Mouse (Mus musculus): ENCODE measurements around the gene Synj2. TPM values are rescaled to one million over a fixed set of nuclear protein-coding genes. Genes with fewer than 3 reads are reported as not detected.

Gene Synj2
- 1.7 and 2.7 TPM in 2 replicates for polyA plus RNA-seq (2012; rRNA removed; ENCODE audit: low replicate concordance)

DNA sequence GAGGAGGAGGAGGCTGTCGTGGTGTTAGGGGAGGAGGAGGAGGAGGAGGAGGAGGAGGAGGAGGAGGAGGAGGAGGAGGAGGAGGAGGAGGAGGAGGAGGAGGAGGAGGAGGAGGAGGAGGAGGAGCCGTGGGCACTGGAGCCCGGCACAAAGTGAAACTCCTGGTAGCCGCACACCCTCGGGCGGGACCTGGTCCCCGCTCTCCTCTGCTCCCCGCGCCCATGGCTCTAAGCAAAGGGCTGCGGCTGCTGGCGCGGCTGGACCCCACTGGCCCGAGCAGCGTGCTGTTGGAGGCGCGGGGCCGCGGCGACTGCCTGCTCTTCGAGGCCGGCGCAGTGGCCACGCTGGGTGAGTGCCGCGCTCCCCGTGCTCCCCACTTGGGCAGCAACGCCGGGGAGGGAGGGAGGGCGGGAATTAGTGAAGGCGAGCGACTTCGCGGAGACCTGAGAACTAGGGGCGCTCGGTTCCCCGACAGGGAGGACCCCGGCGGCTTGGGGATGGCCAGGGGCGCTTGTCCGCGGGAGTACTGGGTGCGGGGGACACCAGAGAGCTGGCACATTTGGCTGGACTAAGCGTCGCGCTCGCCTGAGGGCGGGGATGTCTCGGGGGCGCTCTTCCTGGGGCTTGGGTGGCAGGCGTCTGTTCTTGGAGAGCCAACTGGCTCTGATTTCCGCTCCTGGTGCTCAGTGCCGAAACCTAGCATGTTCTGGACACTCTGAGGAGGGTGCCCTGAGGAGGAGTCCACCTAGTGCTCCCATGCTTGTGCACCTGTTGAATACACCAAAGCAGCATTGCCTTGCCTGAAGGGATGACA, at the start of gene Synj2:
Synj2 (plus strand) TSS at position 51 of the 814 bp plus-strand sequence.

DNA sequence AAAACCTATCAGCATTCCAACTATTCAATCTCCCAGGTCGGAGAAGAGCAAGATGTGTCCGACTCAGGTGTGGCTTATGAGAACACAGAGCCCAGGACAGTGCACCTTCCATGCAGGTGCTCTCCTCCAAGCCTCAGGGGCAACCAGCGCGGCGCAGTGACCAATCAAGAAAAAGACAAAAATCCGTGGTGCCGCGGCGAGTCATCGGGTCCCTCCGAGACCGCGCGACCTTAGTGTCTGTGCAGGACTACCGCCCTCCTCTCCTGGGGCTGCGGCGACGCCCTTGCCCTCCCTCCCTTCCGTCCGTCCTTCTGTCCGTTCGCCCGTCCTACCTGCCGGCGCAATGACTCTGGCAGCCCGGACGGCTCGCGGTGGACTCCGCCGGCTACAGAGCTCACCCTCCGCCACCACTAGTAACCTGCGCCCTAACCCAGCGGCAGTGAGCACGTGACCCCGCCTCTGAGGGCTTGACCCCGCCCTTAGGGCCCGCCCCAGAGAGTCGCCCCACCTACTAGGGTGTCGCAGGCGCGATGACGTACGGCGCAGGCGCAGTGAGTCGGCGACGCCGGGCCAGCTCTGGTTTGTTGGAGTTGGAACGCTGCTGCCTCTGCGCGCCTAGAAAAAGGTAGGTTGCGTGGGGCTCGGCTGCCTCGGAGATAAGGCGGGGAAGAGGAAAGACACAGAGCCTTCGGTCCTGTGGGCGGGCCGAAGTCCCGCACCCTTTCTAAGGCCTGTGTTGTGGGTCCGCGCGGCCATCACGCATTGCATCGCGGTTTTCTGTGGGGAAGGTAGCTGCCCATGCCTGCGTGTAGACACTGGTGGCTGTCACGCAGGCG, 138.4 kb downstream of the Synj2 start, which contains the start of the genes Serac1 and Gtf2h5:
Serac1 (minus strand) TSS at position 455 of the 836 bp plus-strand sequence.
Gtf2h5 (plus strand) TSS at position 500 of the 836 bp plus-strand sequence.

Other genes starting within 250 kb of the Synj2 start
- 41.2 and 60.2 TPM in 2 replicates for gene Snx9, start 100.0 kb upstream of the Synj2 start, polyA plus RNA-seq (2012; rRNA removed; ENCODE audit: low replicate concordance)
- 0.62 and 1.6 TPM in 2 replicates for gene Serac1, start 138.5 kb downstream of the Synj2 start, polyA plus RNA-seq (2012; rRNA removed; ENCODE audit: low replicate concordance)
- gene Gtf2h5, start 138.5 kb downstream of the Synj2 start, polyA plus RNA-seq (2012; rRNA removed; ENCODE audit: low replicate concordance), result 3.8 and 4.0 TPM in 2 replicates
- gene Tulp4, start 165.2 kb downstream of the Synj2 start, polyA plus RNA-seq (2012; rRNA removed; ENCODE audit: low replicate concordance), result 31.8 and 43.6 TPM in 2 replicates